Mouse (Mus musculus) layer of hippocampus, postnatal 25 days (tissue): ENCODE data around the gene Ube2h. TPM values are rescaled to one million over a fixed set of nuclear protein-coding genes. Genes with fewer than 3 reads are reported as not detected.

Experiments
- DNase-seq, 2 experiments: peaks; one replicate each; pipeline ENCODE4 v3.0.0; 2022; ENCODE audit warnings: mixed read lengths in 2 of 2, low spot score in 1 of 2; ENCODE audit errors: extremely low spot score in 1 of 2
- microRNA-seq, 2 experiments: library from miRNA; unstranded; fragments of <30 nt; microRNA quantifications; one replicate each; pipeline ENCODE4 v1.2.0; 2021
- total RNA-seq, 2 experiments: library from RNA; stranded (reverse); gene quantifications; 2 replicates each; pipeline ENCODE4 v1.2.3; 2021

Gene Ube2h
- total RNA-seq, 2 experiments from 2014 or later, result 84.6 to 92.2 TPM

GRCm38 (mm10) chr6:30171226-30171625, 133.1 kb downstream of the Ube2h start:
- no peak for DNase-seq

- no peak for DNase-seq
These were observed 135.2 kb downstream of the Ube2h start for GRCm38 (mm10) chr6:30169148-30169547.

- no peak for DNase-seq
These were observed 136.1 kb downstream of the Ube2h start for GRCm38 (mm10) chr6:30168275-30168674.

DNA sequence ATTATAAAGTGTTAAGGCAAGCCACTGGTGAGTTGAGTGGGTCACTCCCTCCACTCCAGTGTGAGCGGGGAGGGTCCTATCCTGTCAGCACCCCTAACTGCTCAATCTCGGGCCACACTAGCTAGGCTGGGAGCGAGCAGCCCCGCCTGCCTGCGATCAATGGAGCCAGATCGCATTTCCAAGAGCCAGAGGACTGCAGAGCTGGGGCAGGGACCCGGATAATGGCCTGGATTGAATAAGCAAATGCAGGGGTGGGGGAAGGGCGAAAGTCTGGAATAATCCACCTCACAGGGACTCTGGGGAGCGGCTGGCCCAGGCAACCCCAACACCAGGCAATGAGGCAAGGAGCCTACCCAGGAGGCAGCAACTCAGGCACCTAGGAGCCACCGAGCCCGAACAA, 137.1 kb downstream of the Ube2h start:
- no peak for DNase-seq

DNA sequence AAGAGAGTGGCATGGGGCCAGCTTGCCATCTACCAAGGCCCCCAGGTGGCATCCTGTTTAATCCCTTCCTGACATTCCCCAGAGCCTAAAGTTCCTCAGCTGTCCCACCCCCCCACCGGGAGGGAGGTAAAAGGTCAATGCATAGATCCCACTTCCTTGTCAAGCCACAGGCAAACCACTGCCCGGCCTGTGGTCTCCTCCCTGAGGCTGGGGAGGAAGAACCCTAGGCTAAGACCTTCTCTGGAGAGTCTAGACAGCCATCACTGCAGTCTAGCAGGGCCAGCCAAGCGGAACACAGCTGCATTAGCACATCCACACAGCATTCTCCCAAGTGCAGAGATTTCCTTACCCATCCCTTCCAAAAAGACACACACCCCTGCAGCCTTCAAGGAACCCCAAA, 138.0 kb downstream of the Ube2h start:
- DNase-seq, result no peak

DNA sequence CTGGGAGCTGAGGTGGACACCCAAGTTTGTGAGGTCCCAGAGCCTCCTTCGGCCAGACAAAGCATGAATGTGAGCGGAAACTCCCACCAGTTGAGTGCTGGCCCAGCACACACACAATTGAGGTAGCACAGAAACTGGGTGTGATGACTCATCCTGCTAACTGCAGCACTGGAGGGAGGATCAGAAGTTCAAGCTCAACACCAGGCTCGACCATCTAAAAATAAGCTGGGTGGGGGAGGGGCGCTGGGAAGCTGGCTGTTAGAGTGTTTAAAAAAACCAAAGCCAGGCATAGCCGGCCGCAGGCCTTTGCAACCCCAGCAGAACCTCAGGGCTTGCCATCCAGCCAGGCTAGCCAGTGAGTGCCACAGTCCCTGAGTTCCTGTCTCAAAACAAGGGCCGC, 142.2 kb downstream of the Ube2h start:
- no peak for DNase-seq

GRCm38 (mm10) chr6:30161618-30162017, 142.7 kb downstream of the Ube2h start:
- no peak for DNase-seq

Small RNA genes lying within 50 kb of the gene (microRNA-seq; reads per million reads assigned to microRNA genes)
- 11.2 to 12.3 reads per million in 2 experiments for gene Mir182
- 20.5 to 25.4 reads per million in 2 experiments for gene Mir183
- 0 to 0.20 reads per million in 2 experiments for gene Mir96

Other genes starting within 250 kb of the Ube2h start
- 10 to 100 TPM; 25.2 to 27.2 TPM for gene Zc3hc1, start 86.5 kb upstream of the Ube2h start, total RNA-seq
- gene Klhdc10, start 97.3 kb upstream of the Ube2h start, total RNA-seq, result 100 to 1,000 TPM; 109 to 110 TPM
- gene Tmem209, start 205.2 kb upstream of the Ube2h start, total RNA-seq, result 10 to 100 TPM; 15.8 to 20.7 TPM
- 1 to 10 TPM in 1 of 2 experiments, under 1 TPM in 1; 0.37 to 1.2 TPM for gene Ssmem1, start 205.3 kb upstream of the Ube2h start, total RNA-seq
- gene Cpa2, start 237.0 kb upstream of the Ube2h start, total RNA-seq, result 1 to 10 TPM; 1.2 to 1.4 TPM